Mouse (Mus musculus) layer of hippocampus, adult 9-11 months (tissue): ENCODE measurements at regions not wholly inside any gene's neighbourhood (a gene's known extent, or its start where the extent isn't known, plus 50 kb on each side); places are given as distances from the start of the nearest gene placed in this dataset.
A peak's percentile ranks its signal among the peaks of the same experiment; 100 is the strongest.

Experiments
- DNase-seq: peaks from one replicate; pipeline ENCODE4 v3.0.0; 2022

GRCm38 (mm10) chr7:35948794-35949193, 146.0 kb upstream of the Zfp507 start:
- no peak for DNase-seq

GRCm38 (mm10) chr7:35948389-35948788, 145.6 kb upstream of the Zfp507 start:
- DNase-seq = no peak

DNA sequence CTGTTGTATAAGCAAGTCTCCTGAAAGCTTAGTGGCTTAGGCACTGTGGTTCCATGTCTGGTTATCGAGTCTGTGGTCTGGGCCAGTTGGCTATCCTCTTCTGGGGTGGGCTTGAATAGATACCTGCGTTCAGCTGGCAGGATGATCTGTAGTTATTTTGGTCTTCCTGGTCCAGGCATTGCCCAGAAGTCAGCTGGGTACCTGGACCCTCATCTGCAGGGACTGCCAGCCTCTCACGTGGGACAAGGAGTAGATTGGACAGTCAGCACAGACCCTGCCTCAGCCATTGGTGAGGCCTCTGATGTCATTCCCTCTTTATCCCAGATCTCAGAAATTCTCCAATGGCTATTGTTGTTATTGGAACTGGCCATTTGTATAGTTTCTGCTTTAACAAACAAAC, 138.3 kb upstream of the Zfp507 start:
- DNase-seq = no peak

DNA sequence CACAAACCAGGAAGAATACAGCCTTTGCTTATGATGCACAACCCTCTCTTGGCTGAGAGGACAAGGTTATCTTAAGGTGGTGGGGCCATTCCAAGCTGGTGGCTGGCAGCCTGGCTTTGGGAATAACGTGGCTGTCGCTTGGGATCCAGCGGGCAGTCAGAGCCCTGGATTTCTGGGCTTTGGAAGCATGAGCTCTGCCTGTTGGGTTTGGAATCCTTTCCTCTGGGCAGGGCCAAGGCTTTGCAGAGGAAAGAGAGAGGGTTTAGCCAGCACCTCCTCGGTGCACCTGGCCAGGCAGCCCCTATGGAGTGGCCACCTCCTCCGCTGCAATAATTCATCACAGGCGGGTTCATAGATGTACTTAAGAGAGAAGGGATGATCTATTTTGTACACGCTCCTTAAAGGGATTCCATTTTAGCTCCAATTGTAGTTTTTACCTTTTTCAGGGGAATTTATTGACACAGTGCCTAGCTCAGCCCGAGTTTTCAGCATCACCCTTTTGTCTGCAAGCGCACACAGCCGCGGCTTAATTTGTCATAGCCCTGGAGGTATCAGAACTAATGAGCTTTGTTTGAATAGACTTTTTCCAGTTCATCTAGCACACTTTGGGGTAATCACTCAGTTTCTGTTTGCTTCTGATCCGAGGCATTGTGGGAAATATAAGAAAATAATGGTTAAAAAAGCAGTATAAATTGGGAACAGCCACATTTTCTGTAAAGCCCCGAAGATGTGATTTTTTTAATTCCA, 135.5 kb upstream of the Zfp507 start:
- no peak for DNase-seq

- DNase-seq = no peak
These were observed 123.9 kb upstream of the Zfp507 start for GRCm38 (mm10) chr7:35926749-35927148.

- no peak for DNase-seq
These were observed 119.8 kb upstream of the Zfp507 start for GRCm38 (mm10) chr7:35922582-35922981.

DNA sequence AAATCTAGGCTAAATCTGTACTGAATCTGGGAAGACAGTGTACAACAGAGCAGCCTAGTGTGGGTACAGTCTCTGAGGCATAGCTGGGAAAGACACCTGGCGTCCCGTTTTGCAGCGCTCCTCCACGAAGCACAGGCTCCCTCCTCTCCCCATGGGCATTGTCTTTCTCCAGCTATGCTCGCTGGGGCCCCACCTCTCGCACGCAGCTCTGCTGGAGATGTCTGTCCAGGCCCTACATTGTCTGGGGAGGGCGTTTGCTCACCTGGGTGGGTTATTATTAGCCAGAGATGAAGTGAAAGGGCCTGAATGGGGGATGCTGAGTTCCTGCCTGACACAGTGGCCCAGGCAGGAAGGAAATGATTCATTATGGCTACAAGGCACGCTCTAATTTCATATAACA, 118.1 kb upstream of the Zfp507 start:
- DNase-seq = no peak

DNA sequence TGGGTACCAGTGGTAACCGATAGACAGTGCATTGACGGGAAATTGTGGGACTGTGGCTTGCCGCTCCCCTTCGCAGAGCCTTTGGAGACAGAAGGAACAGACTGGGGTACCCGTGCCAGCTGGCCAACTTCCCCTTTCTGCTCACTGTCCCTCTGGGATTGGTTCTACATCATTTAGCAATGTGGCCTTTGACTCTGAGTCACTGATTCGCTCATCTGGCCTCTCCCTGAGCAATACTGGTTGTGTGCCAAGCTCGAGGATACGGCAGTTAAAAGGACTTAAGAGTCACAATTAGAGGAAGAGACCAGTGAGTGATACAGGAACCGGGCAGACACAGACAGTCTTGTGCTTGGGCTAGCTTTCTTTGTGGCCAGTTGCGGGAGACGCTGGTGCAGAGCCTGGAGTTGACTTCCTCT, 117.4 kb upstream of the Zfp507 start:
- DNase-seq = no peak

DNA sequence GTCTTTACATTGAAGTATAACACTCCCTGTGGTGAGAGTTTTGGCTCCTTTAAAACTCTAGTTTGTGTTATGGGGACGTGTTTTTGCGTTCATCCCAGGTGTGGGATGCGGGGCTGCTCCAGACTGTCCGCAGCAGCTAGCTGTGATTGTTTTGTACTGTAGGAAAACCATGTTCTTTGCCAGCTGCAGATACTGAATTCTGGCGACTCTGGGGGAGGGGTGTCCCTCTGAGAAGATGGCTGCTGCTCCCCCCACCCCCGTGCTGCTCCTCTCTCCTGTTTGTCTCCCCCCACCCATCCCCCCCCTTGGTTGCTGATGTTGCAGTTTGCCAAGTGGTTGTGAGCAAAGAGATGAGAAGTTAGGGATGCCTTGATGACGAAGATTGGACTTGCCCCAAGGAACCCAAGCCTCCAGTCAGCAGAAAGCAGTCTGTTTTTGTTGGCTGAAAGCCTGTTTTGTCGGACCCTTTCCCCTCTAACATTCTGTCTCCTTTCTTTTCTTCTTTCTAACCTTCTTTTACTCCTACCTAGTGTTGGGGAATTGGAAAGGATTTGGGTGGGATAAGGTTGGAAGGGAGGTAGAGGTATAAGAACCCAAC, 107.4 kb upstream of the Zfp507 start:
- no peak for DNase-seq

DNA sequence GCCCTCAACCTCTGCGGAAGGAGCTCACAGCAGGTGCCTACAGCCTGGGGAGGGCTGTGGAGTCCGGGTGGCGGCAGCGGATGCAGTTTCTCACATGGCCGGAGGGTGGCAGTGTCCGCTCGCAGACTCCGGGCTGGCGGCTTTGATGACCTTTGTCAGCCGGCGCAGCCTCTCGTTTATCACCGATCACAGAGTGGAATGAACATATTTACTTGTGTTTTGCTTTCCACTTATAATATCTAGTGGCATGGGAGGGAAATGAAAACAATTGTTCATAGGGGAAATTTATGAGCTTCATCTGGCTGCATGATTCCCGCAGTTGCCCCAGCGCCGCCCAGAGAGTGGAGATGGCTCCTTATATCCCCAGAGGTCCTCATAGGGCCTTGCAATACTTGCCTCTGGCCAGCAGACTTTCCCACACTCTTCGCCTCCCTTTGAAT, 99.2 kb upstream of the Zfp507 start:
- DNase-seq = peak; percentile 30

DNA sequence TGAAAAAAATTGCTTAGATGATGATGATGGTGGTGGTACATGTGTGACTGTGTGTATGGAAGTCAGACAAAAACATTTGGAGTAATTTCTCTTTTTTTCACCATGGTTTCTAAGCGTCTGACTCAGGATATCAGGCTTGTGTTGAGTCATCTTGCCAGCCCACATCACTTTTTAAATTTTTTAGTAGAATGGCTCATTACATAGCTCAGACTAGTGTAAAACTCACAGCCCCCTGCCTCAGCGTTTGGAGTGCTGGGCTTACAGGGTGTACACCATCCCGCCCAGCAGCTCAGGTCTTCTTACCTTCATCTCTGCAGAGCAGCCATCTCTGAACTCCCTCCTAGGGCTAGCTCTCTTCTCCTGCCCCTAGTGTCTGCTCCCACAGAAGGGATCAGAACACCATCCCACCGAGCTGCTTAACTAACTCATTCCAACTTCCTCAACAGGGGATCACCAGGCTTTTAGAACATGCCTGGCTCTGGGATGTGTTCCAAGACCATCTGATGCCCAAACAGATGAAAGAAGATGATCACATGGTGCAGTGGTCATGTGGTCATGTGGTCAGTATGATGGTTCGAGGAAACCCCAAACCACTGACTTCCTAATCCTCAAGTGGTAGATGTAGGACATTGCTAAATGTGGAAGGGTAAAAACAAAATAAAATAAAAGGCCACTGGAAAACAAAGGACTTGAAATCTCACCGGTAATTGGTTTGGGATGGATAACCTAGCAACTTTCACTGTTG, 96.1 kb upstream of the Zfp507 start:
- DNase-seq = no peak

- no peak for DNase-seq
These were observed 90.5 kb upstream of the Zfp507 start for GRCm38 (mm10) chr7:35893292-35893691.

DNA sequence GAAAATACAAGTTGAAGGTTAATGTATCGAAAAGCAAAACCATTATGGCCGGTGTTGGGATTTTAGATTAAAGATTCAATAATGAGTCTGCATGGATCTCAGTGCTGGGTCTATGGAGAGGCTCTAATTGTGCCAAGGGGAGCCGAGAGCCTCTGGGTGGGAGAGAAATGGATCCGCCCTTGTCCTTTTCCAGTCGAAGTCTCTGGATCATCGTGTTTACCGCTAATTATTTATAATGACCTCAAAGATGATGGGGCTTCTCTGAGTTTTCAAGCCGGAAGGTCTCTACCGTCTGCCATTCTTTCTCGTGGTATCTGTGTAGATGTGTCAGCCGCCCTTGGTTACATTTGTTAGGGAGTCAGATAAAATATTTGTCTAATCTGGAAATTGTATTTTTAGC, 83.2 kb upstream of the Zfp507 start:
- no peak for DNase-seq

- DNase-seq = no peak
These were observed 77.0 kb upstream of the Zfp507 start for GRCm38 (mm10) chr7:35879755-35880304.

- DNase-seq = peak; percentile 35
These were observed 75.4 kb upstream of the Zfp507 start for GRCm38 (mm10) chr7:35878164-35878563.

GRCm38 (mm10) chr7:35861049-35861448, 58.2 kb upstream of the Zfp507 start:
- no peak for DNase-seq

- no peak for DNase-seq
These were observed 56.8 kb upstream of the Zfp507 start for GRCm38 (mm10) chr7:35859601-35860000.

GRCm38 (mm10) chr7:35857693-35858092, 54.9 kb upstream of the Zfp507 start:
- DNase-seq = no peak
